Mouse (Mus musculus): ENCODE measurements around the gene Fastk.

- TF ChIP-seq POLR2A (IDR thresholded peaks at IDR 0.05; ENCODE audit: insufficient read length, low read depth) (no peak), MAX (IDR thresholded peaks at IDR 0.05; ENCODE audit: low read depth) (no peak), CEBPB (IDR thresholded peaks at IDR 0.05; ENCODE audit: insufficient read depth, poor library complexity, severe bottlenecking) (no peak), USF1 (IDR thresholded peaks at IDR 0.05; ENCODE audit: low read depth) (no peak), SRF (IDR thresholded peaks at IDR 0.05; ENCODE audit: control insufficient read depth, insufficient read length, low read depth) (no peak), MYOG (IDR thresholded peaks at IDR 0.05; ENCODE audit: control insufficient read depth in 1 of 3, insufficient read depth in 1 of 3, insufficient read length in 2 of 3, low read depth in 2 of 3) (no peak)
These were observed 21.7 kb upstream of the Fastk start for GRCm38 (mm10) chr5:24466762-24467161.

All from myocyte (in vitro differentiated cells).